Mouse (Mus musculus): ENCODE data around the gene Zbtb9. TPM values are rescaled to one million over a fixed set of nuclear protein-coding genes. Genes with fewer than 3 reads are reported as not detected.
A peak's percentile ranks its signal among the peaks of the same experiment; 100 is the strongest.

The Zbtb9 gene
- polyA plus RNA-seq, 1 experiment from 2014 or later = 13.7 TPM

GRCm38 (mm10) chr17:26959815-26960214 is 13.2 kb upstream of the Zbtb9 start:
- Histone ChIP-seq H3K36me3 (ENCODE audit: control insufficient read depth, insufficient read depth, low read length) (peaks cover 32% of the 10 kb centered on the region), H3K9me3 (ENCODE audit: control insufficient read depth, low read length) (no peaks in the 10 kb centered on the region), H3K27ac (ENCODE audit: low read depth, low read length) (no peak overlapping the region), H3K4me2 (ENCODE audit: low read depth, low read length, severe bottlenecking) (no peak overlapping the region), H3K9ac (ENCODE audit: low read length) (no peak overlapping the region), H3K4me3 (ENCODE audit: low read depth, low read length) (no peak overlapping the region), H3K4me1 (replicated peaks; ENCODE audit: control insufficient read depth, insufficient read depth, low read length) (no peaks in the 10 kb centered on the region), H3K27me3 (ENCODE audit: control insufficient read depth, insufficient read depth, low read length) (no peaks in the 10 kb centered on the region)
- ATAC-seq (replicated peaks; ENCODE audit: low FRiP score) (no peak), DNase-seq (ENCODE audit: low spot score) (peak; percentile 41)
- WGBS = 95% methylated on average over 4 of the region's 4 CpGs

DNA sequence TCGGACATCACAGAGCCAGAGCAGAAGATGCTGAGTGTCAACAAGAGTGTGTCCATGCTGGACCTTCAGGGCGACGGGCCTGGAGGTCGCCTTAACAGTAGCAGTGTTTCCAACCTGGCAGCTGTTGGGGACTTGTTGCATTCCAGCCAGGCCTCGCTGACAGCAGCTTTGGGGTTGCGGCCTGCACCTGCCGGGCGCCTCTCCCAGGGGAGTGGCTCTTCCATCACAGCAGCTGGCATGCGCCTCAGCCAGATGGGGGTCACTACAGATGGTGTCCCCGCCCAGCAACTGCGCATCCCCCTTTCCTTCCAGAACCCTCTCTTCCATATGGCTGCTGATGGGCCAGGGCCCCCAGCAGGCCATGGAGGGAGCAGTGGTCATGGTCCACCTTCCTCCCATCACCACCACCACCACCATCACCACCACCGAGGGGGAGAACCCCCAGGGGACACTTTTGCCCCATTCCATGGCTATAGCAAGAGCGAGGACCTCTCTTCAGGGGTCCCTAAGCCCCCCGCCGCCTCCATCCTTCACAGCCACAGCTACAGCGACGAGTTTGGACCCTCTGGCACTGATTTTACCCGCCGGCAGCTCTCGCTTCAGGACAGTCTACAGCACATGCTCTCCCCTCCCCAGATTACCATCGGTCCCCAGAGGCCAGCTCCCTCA is 11.3 kb upstream of the Zbtb9 start:
- Histone ChIP-seq H3K4me1 (replicated peaks; ENCODE audit: control insufficient read depth, insufficient read depth, low read length) (no peaks in the 10 kb centered on the region), H3K27me3 (ENCODE audit: control insufficient read depth, insufficient read depth, low read length) (no peaks in the 10 kb centered on the region), H3K4me3 (ENCODE audit: low read depth, low read length) (no peak overlapping the region), H3K27ac (ENCODE audit: low read depth, low read length) (no peak overlapping the region), H3K9me3 (ENCODE audit: control insufficient read depth, low read length) (no peaks in the 10 kb centered on the region), H3K36me3 (ENCODE audit: control insufficient read depth, insufficient read depth, low read length) (peaks cover 21% of the 10 kb centered on the region), H3K9ac (ENCODE audit: low read length) (no peak overlapping the region), H3K4me2 (ENCODE audit: low read depth, low read length, severe bottlenecking) (no peak overlapping the region)
- no peak for ATAC-seq (replicated peaks; ENCODE audit: low FRiP score)
- no peak for DNase-seq (ENCODE audit: low spot score)
- WGBS = 94% methylated on average over 21 of the region's 21 CpGs

DNA sequence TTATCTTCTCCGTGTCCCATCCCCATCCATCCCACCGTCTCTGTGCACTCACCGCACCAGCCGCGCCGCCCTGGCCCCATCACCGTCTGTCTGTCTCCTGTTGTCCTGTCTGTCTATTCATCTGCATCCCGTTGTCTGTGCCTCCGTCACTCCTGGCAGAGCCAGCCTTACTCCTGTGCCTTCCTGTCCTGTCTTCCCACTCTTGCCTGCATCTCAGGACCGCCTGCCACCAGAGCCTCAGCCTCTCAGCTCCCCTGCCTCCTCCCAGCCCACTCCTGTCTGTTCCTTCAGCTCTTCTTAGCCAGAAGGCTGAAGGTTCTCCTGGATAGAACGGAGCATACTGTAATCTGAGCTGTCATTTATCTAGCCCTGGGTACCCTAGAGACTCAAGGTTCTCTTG is 6.0 kb upstream of the Zbtb9 start:
- Histone ChIP-seq H3K27me3 (ENCODE audit: control insufficient read depth, insufficient read depth, low read length) (no peaks in the 10 kb centered on the region), H3K9ac (ENCODE audit: low read length) (no peak overlapping the region), H3K36me3 (ENCODE audit: control insufficient read depth, insufficient read depth, low read length) (peaks cover 4% of the 10 kb centered on the region), H3K4me3 (ENCODE audit: low read depth, low read length) (no peak overlapping the region), H3K9me3 (ENCODE audit: control insufficient read depth, low read length) (no peaks in the 10 kb centered on the region), H3K27ac (ENCODE audit: low read depth, low read length) (no peak overlapping the region), H3K4me1 (replicated peaks; ENCODE audit: control insufficient read depth, insufficient read depth, low read length) (no peaks in the 10 kb centered on the region; the same call in 1 of the 2 replicates), H3K4me2 (ENCODE audit: low read depth, low read length, severe bottlenecking) (no peak overlapping the region)
- ATAC-seq (replicated peaks; ENCODE audit: low FRiP score) (no peak), DNase-seq (ENCODE audit: low spot score) (no peak)
- 92% methylated on average over 11 of the region's 11 CpGs for WGBS

GRCm38 (mm10) chr17:26967477-26967876 is 5.5 kb upstream of the Zbtb9 start:
- no peak for ATAC-seq (replicated peaks; ENCODE audit: low FRiP score)
- Histone ChIP-seq H3K4me2 (ENCODE audit: low read depth, low read length, severe bottlenecking) (no peak overlapping the region), H3K27me3 (ENCODE audit: control insufficient read depth, insufficient read depth, low read length) (no peaks in the 10 kb centered on the region), H3K9me3 (ENCODE audit: control insufficient read depth, low read length) (no peaks in the 10 kb centered on the region), H3K36me3 (ENCODE audit: control insufficient read depth, insufficient read depth, low read length) (peaks cover 2% of the 10 kb centered on the region), H3K4me3 (ENCODE audit: low read depth, low read length) (no peak overlapping the region), H3K9ac (ENCODE audit: low read length) (no peak overlapping the region), H3K27ac (ENCODE audit: low read depth, low read length) (no peak overlapping the region), H3K4me1 (replicated peaks; ENCODE audit: control insufficient read depth, insufficient read depth, low read length) (no peaks in the 10 kb centered on the region; the same call in 1 of the 2 replicates)
- no peak for DNase-seq (ENCODE audit: low spot score)
- 91% methylated on average over 6 of the region's 6 CpGs for WGBS

GRCm38 (mm10) chr17:26968200-26968611 is 4.8 kb upstream of the Zbtb9 start:
- no peak overlapping the region for H3K4me2 ChIP-seq (ENCODE audit: low read depth, low read length, severe bottlenecking)
- WGBS = 85% methylated on average over 6 of the region's 6 CpGs
- H3K9me3 ChIP-seq (ENCODE audit: control insufficient read depth, low read length) = no peaks in the 10 kb centered on the region
- DNase-seq (ENCODE audit: low spot score) (no peak), ATAC-seq (replicated peaks; ENCODE audit: low FRiP score) (no peak)
- no peak overlapping the region for H3K27ac ChIP-seq (ENCODE audit: low read depth, low read length)
- H3K36me3 ChIP-seq (ENCODE audit: control insufficient read depth, insufficient read depth, low read length) = peaks cover 2% of the 10 kb centered on the region
- H3K4me1 ChIP-seq (replicated peaks; ENCODE audit: control insufficient read depth, insufficient read depth, low read length) = no peaks in the 10 kb centered on the region; the same call in 1 of the 2 replicates
- no peak overlapping the region for H3K4me3 ChIP-seq (ENCODE audit: low read depth, low read length)
- H3K9ac ChIP-seq (ENCODE audit: low read length) = no peak overlapping the region
- no peaks in the 10 kb centered on the region for H3K27me3 ChIP-seq (ENCODE audit: control insufficient read depth, insufficient read depth, low read length)

- Histone ChIP-seq H3K27me3 (ENCODE audit: control insufficient read depth, insufficient read depth, low read length) (no peaks in the 10 kb centered on the region), H3K9me3 (ENCODE audit: control insufficient read depth, low read length) (no peaks in the 10 kb centered on the region), H3K4me1 (replicated peaks; ENCODE audit: control insufficient read depth, insufficient read depth, low read length) (peaks cover 5% of the 10 kb centered on the region; the same call in 1 of the 2 replicates), H3K36me3 (ENCODE audit: control insufficient read depth, insufficient read depth, low read length) (peaks cover 2% of the 10 kb centered on the region), H3K27ac (ENCODE audit: low read depth, low read length) (0 out of 2 replicates have a peak overlapping the region, but pooled peaks have one; percentile 3), H3K4me3 (ENCODE audit: low read depth, low read length) (no peak overlapping the region), H3K4me2 (ENCODE audit: low read depth, low read length, severe bottlenecking) (no peak overlapping the region), H3K9ac (ENCODE audit: low read length) (no peak overlapping the region)
- ATAC-seq (replicated peaks; ENCODE audit: low FRiP score) (no peak), DNase-seq (ENCODE audit: low spot score) (no peak)
- WGBS = 91% methylated on average over 6 of the region's 6 CpGs
Observed at GRCm38 (mm10) chr17:26969257-26969656, 3.7 kb upstream of the Zbtb9 start.

DNA sequence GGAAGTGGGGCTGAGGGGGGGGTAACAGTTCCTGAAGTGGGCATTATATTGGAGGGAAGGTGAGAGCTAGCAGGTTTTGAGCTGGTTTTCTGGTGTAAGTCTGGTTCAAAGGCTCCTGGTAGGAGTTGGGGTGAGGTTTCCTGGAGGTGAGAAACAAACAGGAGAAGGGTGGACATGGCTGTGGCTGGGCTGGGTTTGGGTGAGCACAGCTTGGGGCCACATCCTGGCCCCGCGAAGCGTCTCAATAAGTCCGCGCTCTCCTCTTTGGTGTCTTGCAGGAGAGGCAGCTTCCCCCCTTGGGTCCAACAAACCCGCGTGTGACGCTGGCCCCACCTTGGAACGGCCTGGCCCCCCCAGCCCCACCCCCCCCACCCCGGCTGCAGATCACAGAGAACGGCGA is 2.7 kb upstream of the Zbtb9 start:
- Histone ChIP-seq H3K27ac (ENCODE audit: low read depth, low read length) (no peak overlapping the region), H3K4me3 (ENCODE audit: low read depth, low read length) (no peak overlapping the region), H3K9ac (ENCODE audit: low read length) (no peak overlapping the region), H3K4me2 (ENCODE audit: low read depth, low read length, severe bottlenecking) (no peak overlapping the region), H3K27me3 (ENCODE audit: control insufficient read depth, insufficient read depth, low read length) (no peaks in the 10 kb centered on the region), H3K36me3 (ENCODE audit: control insufficient read depth, insufficient read depth, low read length) (peaks cover 3% of the 10 kb centered on the region; the same call in 1 of the 2 replicates), H3K9me3 (ENCODE audit: control insufficient read depth, low read length) (no peaks in the 10 kb centered on the region), H3K4me1 (replicated peaks; ENCODE audit: control insufficient read depth, insufficient read depth, low read length) (peaks cover 5% of the 10 kb centered on the region; the same call in 1 of the 2 replicates)
- WGBS = 79% methylated on average over 12 of the region's 12 CpGs
- DNase-seq (ENCODE audit: low spot score) = no peak
- no peak for ATAC-seq (replicated peaks; ENCODE audit: low FRiP score)

GRCm38 (mm10) chr17:26971247-26971905 is 1.6 kb upstream of the Zbtb9 start:
- H3K27ac ChIP-seq (ENCODE audit: low read depth, low read length) = no peak overlapping the region
- 0 out of 2 replicates have a peak overlapping the region, but pooled peaks have one; percentile 81 for H3K4me2 ChIP-seq (ENCODE audit: low read depth, low read length, severe bottlenecking)
- peaks cover 9% of the 10 kb centered on the region; the same call in 1 of the 2 replicates for H3K36me3 ChIP-seq (ENCODE audit: control insufficient read depth, insufficient read depth, low read length)
- H3K4me1 ChIP-seq (replicated peaks; ENCODE audit: control insufficient read depth, insufficient read depth, low read length) = peaks cover 5% of the 10 kb centered on the region; the same call in 1 of the 2 replicates
- H3K9me3 ChIP-seq (ENCODE audit: control insufficient read depth, low read length) = no peaks in the 10 kb centered on the region
- H3K27me3 ChIP-seq (ENCODE audit: control insufficient read depth, insufficient read depth, low read length) = no peaks in the 10 kb centered on the region
- DNase-seq (ENCODE audit: low spot score) (peak; percentile 52), ATAC-seq (replicated peaks; ENCODE audit: low FRiP score) (no peak)
- WGBS = 61% methylated on average over 8 of the region's 8 CpGs
- H3K9ac ChIP-seq (ENCODE audit: low read length) = peak overlapping the region; percentile 10; the same call in 1 of the 2 replicates
- no peak overlapping the region for H3K4me3 ChIP-seq (ENCODE audit: low read depth, low read length)

Measured in forebrain, embryonic 11.5 days (tissue).